Mouse (Mus musculus): ENCODE measurements around the gene 4930523C07Rik. TPM values are rescaled to one million over a fixed set of nuclear protein-coding genes. Genes with fewer than 3 reads are reported as not detected.
A peak's percentile ranks its signal among the peaks of the same experiment; 100 is the strongest.

4930523C07Rik gene
- total RNA-seq (2021): 1 to 10 TPM; 2.9 to 4.5 TPM
- long read RNA-seq, experiment 1, full-length matches to known transcripts: 1 of 1 reads
- long read RNA-seq, experiment 1, partial matches to known transcripts: 0 of 1 reads
- long read RNA-seq, experiment 1, other reads (novel, unspliced or antisense): 0 of 1 reads
- long read RNA-seq, experiment 2, full-length matches to known transcripts: 1 of 5 reads
- long read RNA-seq, experiment 2, partial matches to known transcripts: 0 of 5 reads
- long read RNA-seq, experiment 2, other reads (novel, unspliced or antisense): 4 of 5 reads

DNA sequence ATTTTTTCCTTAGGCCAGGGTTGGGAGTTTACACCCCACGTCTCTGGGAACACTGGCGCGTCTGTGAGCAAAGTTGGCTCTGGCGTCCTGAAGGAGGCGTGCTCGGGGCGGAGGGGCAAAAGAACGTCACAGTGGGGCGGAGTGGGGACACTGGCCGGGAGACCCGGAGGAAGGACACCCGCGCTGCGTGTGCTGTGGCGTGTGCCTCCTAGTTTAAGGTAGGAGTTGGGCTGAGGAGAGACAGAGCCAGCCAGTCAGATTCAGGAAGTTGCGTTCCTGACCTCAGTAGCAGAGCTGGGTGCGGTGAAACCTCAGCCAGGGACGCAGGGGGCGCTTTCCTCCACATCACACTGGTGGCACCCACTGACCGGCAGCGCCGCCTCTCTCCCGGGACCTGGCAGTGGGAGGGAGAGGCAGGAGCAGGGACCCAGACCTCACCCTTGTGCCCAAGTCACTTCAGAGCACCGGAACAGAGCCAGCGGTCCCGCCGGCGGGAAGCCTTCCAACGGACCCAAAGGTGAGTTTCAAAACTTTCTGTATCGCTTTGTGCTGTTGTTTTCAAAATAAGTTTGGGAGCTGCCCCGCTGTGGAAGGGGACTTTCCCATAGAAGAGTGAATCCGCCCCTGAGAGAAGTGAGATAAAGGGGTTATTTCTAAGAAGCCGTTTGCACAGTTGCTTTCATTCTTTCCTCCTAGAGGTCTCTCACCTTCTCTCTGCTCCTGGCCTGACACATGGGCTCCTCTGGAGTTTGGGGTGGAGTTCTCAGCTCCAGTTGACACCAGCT is at the start of gene 4930523C07Rik:
Gene 4930523C07Rik, plus strand, starts transcription at position 146 of the 785 bp plus-strand sequence.
- DNase-seq (ENCODE audit: low spot score in 2 of 2): no peak

- DNase-seq (ENCODE audit: low spot score in 2 of 2): no peak
These were observed 46.9 kb upstream of the 4930523C07Rik start for GRCm38 (mm10) chr1:159997329-159997728.

GRCm38 (mm10) chr1:159998349-159998748 is 45.8 kb upstream of the 4930523C07Rik start:
- DNase-seq (ENCODE audit: low spot score in 2 of 2): no peak

- DNase-seq (ENCODE audit: low spot score in 2 of 2): no peak
These were observed 45.0 kb upstream of the 4930523C07Rik start for GRCm38 (mm10) chr1:159999232-159999631.

DNA sequence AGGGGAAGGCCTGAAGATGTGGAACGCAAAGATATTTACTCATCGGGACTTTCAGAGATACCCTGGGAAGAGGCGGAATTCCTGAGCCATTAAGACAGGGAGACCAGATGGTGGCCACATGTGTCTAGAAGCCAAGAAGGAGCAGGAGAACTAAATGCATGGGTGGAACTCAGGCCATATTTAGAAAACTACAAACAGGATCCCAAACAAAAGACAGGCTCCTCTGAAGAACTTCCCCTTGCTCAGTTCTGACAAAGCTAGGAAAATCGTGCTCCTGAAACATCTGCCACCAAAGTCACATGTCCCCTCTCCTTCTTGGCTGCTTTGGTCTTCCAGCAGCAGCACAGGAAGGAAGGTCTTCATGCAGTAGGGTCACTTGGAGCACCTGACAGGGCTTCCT is 38.9 kb upstream of the 4930523C07Rik start:
- no peak for DNase-seq (ENCODE audit: low spot score in 2 of 2)

GRCm38 (mm10) chr1:160006919-160007588 is 37.1 kb upstream of the 4930523C07Rik start:
- no peak for DNase-seq (ENCODE audit: low spot score in 2 of 2)

- DNase-seq (ENCODE audit: low spot score in 2 of 2): no peak
These were observed 31.1 kb upstream of the 4930523C07Rik start for GRCm38 (mm10) chr1:160013042-160013441.

GRCm38 (mm10) chr1:160024339-160024980 is 19.7 kb upstream of the 4930523C07Rik start:
- no peak for DNase-seq (ENCODE audit: low spot score in 2 of 2)

GRCm38 (mm10) chr1:160025146-160025894 is 18.9 kb upstream of the 4930523C07Rik start:
- DNase-seq (ENCODE audit: low spot score in 2 of 2): no peak

DNA sequence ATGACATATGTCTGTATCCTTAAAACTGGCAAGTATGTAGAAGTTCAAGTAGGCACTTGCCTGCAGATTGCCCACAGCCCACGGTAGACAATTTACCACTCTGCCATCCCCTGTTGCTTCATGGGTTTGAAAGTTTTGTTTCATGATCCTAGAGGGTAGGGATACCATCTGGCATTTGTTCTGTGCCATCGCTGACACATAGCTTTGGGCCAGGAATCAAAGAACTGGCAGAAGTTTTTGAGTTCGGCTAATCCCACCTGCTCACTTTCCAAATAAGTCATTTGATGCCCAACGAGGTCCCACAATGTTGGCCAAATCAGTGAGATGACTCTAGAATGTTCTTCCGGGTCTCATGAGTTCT is 18.3 kb upstream of the 4930523C07Rik start:
- DNase-seq (ENCODE audit: low spot score in 2 of 2): peak in 1 of 2 experiments; percentile 76

- DNase-seq (ENCODE audit: low spot score in 2 of 2): peak in 1 of 2 experiments; percentile 57
These were observed 16.2 kb upstream of the 4930523C07Rik start for GRCm38 (mm10) chr1:160027939-160028338.

GRCm38 (mm10) chr1:160033948-160034598 is 10.1 kb upstream of the 4930523C07Rik start:
- no peak for DNase-seq (ENCODE audit: low spot score in 2 of 2)

DNA sequence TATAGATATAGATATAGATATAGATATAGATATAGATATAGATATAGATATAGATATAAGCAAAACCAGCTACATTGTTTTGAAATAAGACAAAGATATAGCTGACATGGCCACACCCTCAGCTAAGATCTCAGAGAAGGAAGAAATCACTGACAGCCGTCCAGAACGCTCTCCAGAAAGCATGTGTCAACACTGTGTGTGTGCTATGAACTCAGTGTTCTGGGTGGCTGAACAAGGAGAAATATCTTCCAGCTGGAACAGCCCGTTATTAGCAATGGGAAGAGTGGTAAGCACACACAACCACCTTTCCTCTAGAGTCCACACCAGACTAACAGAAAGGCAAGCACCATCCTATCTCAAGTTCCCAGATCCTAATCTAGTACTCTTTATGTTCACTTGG is 8.6 kb upstream of the 4930523C07Rik start:
- DNase-seq (ENCODE audit: low spot score in 2 of 2): no peak

- no peak for DNase-seq (ENCODE audit: low spot score in 2 of 2)
These were observed 7.1 kb upstream of the 4930523C07Rik start for GRCm38 (mm10) chr1:160036996-160037521.

GRCm38 (mm10) chr1:160039951-160040645 is 4.1 kb upstream of the 4930523C07Rik start:
- no peak for DNase-seq (ENCODE audit: low spot score in 2 of 2)

DNA sequence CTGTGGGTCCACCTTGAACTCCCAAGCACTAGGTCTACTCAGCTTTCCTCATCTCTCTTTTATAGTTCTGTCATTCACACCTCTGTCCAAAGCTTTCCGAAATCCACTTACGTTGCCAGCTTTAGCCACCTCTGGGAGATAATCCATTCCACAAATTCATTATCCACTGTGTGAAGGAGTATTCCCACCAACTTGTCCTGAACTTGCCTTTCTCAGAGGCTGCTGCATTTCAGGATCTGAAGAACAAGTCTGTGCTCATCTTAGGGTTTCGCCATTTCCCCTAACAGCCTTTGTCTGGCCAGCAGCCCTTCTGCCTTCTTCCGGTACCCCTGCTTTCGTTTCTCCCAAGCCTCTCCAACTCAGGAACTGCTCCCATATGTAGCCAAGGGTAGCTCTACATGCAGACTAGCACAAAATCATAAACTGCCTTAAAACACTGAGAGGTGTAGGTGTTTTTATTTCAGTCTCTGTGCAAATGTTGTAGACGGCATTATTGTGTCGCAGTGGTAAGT is 2.9 kb upstream of the 4930523C07Rik start:
- no peak for DNase-seq (ENCODE audit: low spot score in 2 of 2)

GRCm38 (mm10) chr1:160042351-160042750 is 1.8 kb upstream of the 4930523C07Rik start:
- DNase-seq (ENCODE audit: low spot score in 2 of 2): no peak

GRCm38 (mm10) chr1:160043271-160043975 is 759 bp upstream of the 4930523C07Rik start:
- DNase-seq (ENCODE audit: low spot score in 2 of 2): no peak
